Mouse (Mus musculus) E14TG2a.4 (cell line): ENCODE measurements at regions not wholly inside any gene's neighbourhood (a gene's known extent, or its start where the extent isn't known, plus 50 kb on each side); places are given as distances from the start of the nearest gene placed in this dataset.

ENCODE experiments used
- H3K27me3 ChIP-seq: 2 replicates; pipeline ENCODE4 v1.6.1; 2014; ENCODE audit warnings: low read length, control low read depth; ENCODE audit not compliant: insufficient read depth
- H3K36me3 ChIP-seq: 2 replicates; pipeline ENCODE4 v1.6.1; 2014; ENCODE audit warnings: low read length, control low read depth; ENCODE audit not compliant: insufficient read depth
- H3K4me1 ChIP-seq: replicated peaks from 2 replicates; pipeline ENCODE4 v1.6.1; 2014; ENCODE audit warnings: low read depth, low read length, control low read depth
- H3K4me3 ChIP-seq: replicated peaks from 2 replicates; pipeline ENCODE4 v1.5.1; 2014; ENCODE audit warnings: mild to moderate bottlenecking, low read length
- H3K9me3 ChIP-seq: 2 replicates; pipeline ENCODE4 v1.6.1; 2014; ENCODE audit warnings: low read length, control low read depth
- CTCF ChIP-seq: conservative IDR thresholded peaks from 2 replicates; pipeline ENCODE4 v1.5.1; 2014; ENCODE audit warnings: low read length
- NANOG ChIP-seq: IDR thresholded peaks from 2 replicates; pipeline ENCODE4 v1.6.1; 2014; ENCODE audit warnings: borderline replicate concordance, low read length, mixed read lengths
- POU5F1 ChIP-seq: IDR thresholded peaks from 2 replicates; pipeline ENCODE4 v1.6.1; 2014; ENCODE audit warnings: low read length, borderline replicate concordance

DNA sequence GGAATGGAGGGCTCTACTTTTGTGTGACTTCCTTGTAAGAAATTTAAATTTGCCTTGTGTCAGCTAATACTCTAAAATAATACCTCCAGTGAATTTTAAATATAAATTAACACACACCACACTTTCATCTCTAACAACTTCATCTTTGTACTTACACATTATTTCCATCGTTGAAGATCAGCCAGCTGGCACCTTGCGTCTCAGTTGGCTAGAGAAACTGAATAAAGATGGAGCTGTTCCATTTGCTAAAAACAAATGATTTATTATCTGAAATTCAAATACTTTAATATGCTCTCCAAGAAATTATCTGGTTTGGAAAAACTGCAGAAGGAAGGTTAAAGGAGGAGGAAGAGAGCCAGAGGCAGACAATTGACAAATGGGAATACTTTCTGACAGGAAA, 122.0 kb upstream of the Gm11096 start:
- no peaks in the 10 kb centered on the region for H3K4me1 ChIP-seq
- no peaks in the 10 kb centered on the region for H3K27me3 ChIP-seq
- TF ChIP-seq NANOG (no peak), CTCF (no peak), POU5F1 (no peak)
- no peak overlapping the region for H3K4me3 ChIP-seq
- no peaks in the 10 kb centered on the region for H3K9me3 ChIP-seq
- H3K36me3 ChIP-seq: no peaks in the 10 kb centered on the region

DNA sequence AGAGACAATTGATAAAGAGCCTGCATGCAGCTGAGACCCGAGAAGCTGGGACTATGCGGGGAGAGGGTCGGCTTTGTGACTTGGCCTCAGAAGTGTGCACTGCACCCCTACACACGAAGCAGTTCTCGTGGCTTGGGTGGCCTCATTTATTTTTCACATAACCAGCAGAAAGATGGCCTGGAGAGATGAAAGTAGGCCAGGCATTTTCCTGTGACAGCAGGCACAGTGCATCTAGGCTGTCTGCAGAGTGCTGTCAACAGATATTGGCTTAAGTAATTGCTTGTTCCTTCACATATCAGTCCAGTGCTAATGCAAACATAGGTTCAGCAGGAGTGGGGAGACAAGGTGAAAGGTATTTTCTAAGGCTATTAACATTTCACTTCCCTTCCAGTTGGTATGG, 124.9 kb upstream of the Gm11096 start:
- Histone ChIP-seq H3K36me3 (no peaks in the 10 kb centered on the region), H3K27me3 (no peaks in the 10 kb centered on the region), H3K4me1 (no peaks in the 10 kb centered on the region), H3K4me3 (no peak overlapping the region), H3K9me3 (no peaks in the 10 kb centered on the region)
- TF ChIP-seq CTCF (no peak), NANOG (no peak), POU5F1 (no peak)

DNA sequence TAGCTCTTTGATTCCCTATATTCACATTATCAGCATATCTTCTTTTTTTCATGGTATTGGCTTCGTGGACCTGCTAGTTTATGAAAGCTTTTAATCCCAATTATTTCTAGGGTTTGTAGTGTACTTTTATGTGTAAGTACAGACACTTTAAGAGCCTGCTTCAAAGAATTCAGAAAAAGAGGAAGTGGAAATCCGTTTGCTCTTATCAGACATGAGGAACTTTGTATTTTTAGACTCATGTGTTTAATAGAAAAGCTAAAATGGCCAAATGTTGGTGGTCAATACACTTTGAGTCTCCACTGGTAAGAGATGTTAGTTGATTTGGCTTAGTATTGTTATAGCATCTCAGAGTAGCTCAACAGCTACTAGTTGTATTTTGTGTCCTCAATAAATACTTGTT, 135.7 kb upstream of the Gm11096 start:
- TF ChIP-seq POU5F1 (no peak), NANOG (no peak), CTCF (no peak)
- H3K4me3 ChIP-seq: no peak overlapping the region
- H3K9me3 ChIP-seq: no peaks in the 10 kb centered on the region
- no peaks in the 10 kb centered on the region for H3K4me1 ChIP-seq
- H3K27me3 ChIP-seq: no peaks in the 10 kb centered on the region
- no peaks in the 10 kb centered on the region for H3K36me3 ChIP-seq

DNA sequence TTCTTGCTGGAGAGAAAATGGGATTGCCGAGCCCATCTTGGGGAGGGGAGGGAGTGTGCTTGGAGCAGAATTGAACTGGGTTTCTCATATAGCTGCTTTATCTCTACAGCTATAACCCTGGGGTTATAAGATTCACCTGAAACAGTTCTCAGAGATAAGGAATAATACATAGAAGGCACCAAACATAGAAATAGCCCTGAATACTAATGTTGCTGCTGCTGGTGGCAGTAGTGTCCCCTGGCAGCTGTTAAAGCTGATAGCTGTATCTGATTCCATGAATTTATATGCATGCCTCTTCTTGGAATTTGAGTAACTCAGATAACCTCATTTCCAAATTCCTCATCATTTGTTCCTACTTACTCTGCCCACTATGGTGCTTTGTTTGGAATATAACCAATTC, 137.0 kb upstream of the Gm11096 start:
- TF ChIP-seq CTCF (no peak), POU5F1 (no peak), NANOG (no peak)
- H3K4me1 ChIP-seq: no peaks in the 10 kb centered on the region
- H3K36me3 ChIP-seq: no peaks in the 10 kb centered on the region
- no peaks in the 10 kb centered on the region for H3K9me3 ChIP-seq
- H3K27me3 ChIP-seq: no peaks in the 10 kb centered on the region
- H3K4me3 ChIP-seq: no peak overlapping the region

DNA sequence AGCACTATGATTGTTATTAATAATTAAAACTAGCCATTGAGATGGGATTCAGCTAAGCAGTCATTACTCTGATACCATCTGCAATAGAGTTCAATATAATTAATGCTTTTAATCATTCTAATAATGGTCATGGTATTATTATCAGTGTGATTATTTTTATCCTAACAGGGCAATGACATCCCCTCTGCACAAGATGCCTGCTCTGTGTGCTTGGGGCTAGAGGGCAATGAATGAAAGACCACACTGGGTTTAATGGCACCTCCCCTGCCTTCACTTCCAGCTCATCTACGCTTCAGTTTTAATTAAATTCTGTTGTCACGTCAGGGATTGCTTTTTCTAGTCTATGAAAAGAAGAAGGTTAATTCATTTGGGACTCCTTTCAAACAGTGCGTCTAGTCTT, 139.1 kb upstream of the Gm11096 start:
- no peaks in the 10 kb centered on the region for H3K27me3 ChIP-seq

DNA sequence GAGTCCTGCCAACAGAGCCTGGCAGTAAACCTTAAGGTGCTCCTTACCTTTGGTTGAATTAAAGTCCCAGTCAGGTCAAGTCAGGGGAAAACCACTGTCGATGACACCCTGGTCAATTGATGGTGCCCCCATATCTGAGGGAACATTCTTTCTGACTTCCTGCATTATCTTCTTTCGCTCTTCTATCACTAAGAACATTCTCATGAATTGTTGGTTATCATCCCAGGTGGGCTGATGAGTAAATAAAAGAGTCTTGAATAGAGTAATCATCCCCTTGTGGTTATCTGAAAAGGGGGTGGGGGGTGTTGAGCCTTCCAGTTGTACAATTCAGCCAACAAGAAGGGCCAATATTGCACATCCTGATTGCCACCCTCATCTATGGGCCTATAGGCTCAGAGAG, 149.7 kb upstream of the Gm11096 start:
- no peaks in the 10 kb centered on the region for H3K36me3 ChIP-seq
- H3K9me3 ChIP-seq: peaks cover 15% of the 10 kb centered on the region
- no peak for TF ChIP-seq NANOG
- TF ChIP-seq CTCF: no peak
- no peak for TF ChIP-seq POU5F1
- H3K4me1 ChIP-seq: no peaks in the 10 kb centered on the region
- H3K4me3 ChIP-seq: no peak overlapping the region
- H3K27me3 ChIP-seq: no peaks in the 10 kb centered on the region

More for the DNA sequence above, 139.1 kb upstream of the Gm11096 start:
- H3K4me1 ChIP-seq: no peaks in the 10 kb centered on the region
- H3K4me3 ChIP-seq: no peak overlapping the region
- H3K36me3 ChIP-seq: no peaks in the 10 kb centered on the region
- no peak for TF ChIP-seq POU5F1
- no peak for TF ChIP-seq NANOG
- no peak for TF ChIP-seq CTCF
- 0 out of 2 replicates have a peak, but pooled peaks cover 3% of the 10 kb centered on the region for H3K9me3 ChIP-seq

DNA sequence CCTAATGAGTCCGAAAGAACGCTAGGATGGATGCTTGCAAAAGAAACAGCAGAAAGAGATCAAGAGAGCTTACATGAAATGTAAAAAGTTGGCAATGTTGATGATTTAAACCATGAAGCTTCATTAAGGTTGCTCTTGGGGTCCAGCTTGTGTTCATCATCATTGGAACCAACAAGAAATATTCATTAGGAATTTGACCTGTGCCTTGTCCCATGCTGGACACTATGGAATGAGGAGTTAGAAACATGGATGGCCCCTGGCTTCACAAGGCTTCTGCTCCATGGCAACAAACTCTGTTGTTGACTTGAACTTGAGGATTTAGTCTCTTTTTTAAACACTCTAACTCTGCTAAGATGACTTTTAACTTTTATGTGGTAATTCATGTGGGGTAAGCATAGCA, 159.0 kb upstream of the Gm11096 start:
- Histone ChIP-seq H3K4me3 (no peak overlapping the region), H3K27me3 (no peaks in the 10 kb centered on the region), H3K36me3 (no peaks in the 10 kb centered on the region), H3K4me1 (no peaks in the 10 kb centered on the region), H3K9me3 (no peaks in the 10 kb centered on the region)
- no peak for TF ChIP-seq POU5F1
- TF ChIP-seq NANOG: no peak
- TF ChIP-seq CTCF: no peak

DNA sequence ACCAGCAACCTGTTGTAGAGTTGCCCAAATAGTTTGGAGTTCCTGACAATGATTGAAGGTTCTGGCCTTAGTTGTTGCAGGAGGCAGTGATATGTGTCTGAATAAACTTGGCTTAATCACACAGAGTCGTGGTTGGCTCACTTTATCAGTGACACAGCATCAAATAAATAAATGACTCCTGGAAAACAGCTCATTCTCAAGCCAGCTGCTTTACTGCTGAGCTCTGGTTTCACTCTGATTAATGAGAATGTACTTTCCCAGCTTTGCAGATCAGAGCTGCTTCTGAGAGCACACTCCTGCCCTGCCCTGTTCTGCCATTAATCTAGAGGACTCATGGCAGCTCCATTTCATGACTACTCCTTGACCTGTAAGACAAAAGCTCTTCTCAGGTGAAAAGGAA, 171.3 kb upstream of the Gm11096 start:
- H3K27me3 ChIP-seq: no peaks in the 10 kb centered on the region
- H3K4me3 ChIP-seq: no peak overlapping the region
- no peaks in the 10 kb centered on the region for H3K9me3 ChIP-seq
- no peak for TF ChIP-seq NANOG
- H3K4me1 ChIP-seq: no peaks in the 10 kb centered on the region
- no peaks in the 10 kb centered on the region for H3K36me3 ChIP-seq

DNA sequence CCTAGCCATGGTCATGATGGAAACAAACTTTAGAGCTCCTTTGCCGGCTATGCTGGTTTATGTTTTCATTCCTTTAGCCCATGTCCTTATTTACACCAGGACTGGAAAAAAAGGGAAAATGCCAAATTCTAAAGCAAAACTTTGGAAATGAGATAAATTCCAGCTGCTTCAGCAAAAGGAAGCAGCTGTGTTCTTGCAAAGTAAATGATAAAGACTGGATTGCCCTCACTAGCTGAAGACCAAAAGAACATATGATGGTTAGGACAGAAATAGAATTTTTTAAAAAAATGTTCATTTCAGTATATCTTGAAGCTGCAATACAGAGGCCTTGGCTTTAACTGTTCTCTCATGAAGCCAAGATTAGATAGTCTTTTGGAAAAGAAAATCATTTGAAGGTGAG, 179.6 kb upstream of the Gm11096 start:
- TF ChIP-seq POU5F1: no peak
- TF ChIP-seq NANOG: no peak
- no peak for TF ChIP-seq CTCF
- no peak overlapping the region for H3K4me3 ChIP-seq
- no peaks in the 10 kb centered on the region for H3K4me1 ChIP-seq
- no peaks in the 10 kb centered on the region for H3K36me3 ChIP-seq
- peaks cover 5% of the 10 kb centered on the region; the same call in 1 of the 2 replicates for H3K9me3 ChIP-seq
- no peaks in the 10 kb centered on the region for H3K27me3 ChIP-seq

DNA sequence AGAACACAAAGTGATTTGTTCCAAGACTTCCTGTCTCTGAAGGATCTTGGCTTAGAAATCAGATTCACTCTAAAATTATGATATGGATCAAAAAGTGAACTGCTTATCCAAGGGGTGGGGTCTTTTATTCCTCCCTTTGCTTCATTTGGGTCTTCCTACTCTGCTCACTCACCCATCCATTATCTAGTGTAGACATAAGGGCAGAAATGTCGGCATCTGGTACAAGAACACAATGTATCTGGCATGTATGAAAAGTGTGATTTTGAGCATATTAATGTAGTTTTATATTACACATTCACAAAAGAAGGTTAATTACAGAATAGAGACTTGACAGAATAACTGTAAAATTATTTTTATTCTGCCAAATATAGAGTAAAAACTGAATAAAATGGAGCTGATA, 181.5 kb upstream of the Gm11096 start:
- H3K27me3 ChIP-seq: no peaks in the 10 kb centered on the region
- H3K4me1 ChIP-seq: no peaks in the 10 kb centered on the region
- no peaks in the 10 kb centered on the region for H3K36me3 ChIP-seq
- H3K4me3 ChIP-seq: no peak overlapping the region
- TF ChIP-seq CTCF: no peak
- TF ChIP-seq POU5F1: no peak
- TF ChIP-seq NANOG: no peak
- H3K9me3 ChIP-seq: peaks cover 22% of the 10 kb centered on the region
